Mouse (Mus musculus) kidney, embryonic 14.5 days (tissue): Measurements from ENCODE around the gene Aym1. TPM values are rescaled to one million over a fixed set of nuclear protein-coding genes. Genes with fewer than 3 reads are reported as not detected.
"Not testable (repeated sequence)": the region's sequence is repeated elsewhere in the genome, so short reads cannot be mapped to it uniquely, and the experiment has no call there.

ENCODE experiments used
- ATAC-seq: fragments of 200-750 bp; cut with Nextera tagmentation; 2 replicates; pipeline ENCODE4 v1.8.0; 2017; ENCODE audit warnings: moderate number of reproducible peaks, mild to moderate bottlenecking, moderate TSS enrichment, moderate library complexity; ENCODE audit not compliant: low FRiP score, low TSS enrichment
- H3K27ac ChIP-seq: fragments of 300-500 bp; sonication (generic); 2 replicates; pipeline ENCODE4 v1.5.1; 2014; ENCODE audit warnings: low read depth, mild to moderate bottlenecking, low read length, moderate library complexity, mixed read lengths
- H3K27me3 ChIP-seq: fragments of 300-500 bp; sonication (generic); 2 replicates; pipeline ENCODE4 v1.6.1; 2014; ENCODE audit warnings: mild to moderate bottlenecking, low read length; ENCODE audit not compliant: control insufficient read depth, insufficient read depth
- H3K36me3 ChIP-seq: fragments of 300-500 bp; sonication (generic); 2 replicates; pipeline ENCODE4 v1.6.1; 2014; ENCODE audit warnings: low read length, mixed read lengths; ENCODE audit not compliant: control insufficient read depth, insufficient read depth
- H3K4me1 ChIP-seq: fragments of 300-500 bp; sonication (generic); 2 replicates; pipeline ENCODE4 v1.6.1; 2014; ENCODE audit warnings: low read length, mixed read lengths; ENCODE audit not compliant: control insufficient read depth, insufficient read depth
- H3K4me2 ChIP-seq: fragments of 300-500 bp; sonication (generic); replicated peaks from 2 replicates; pipeline ENCODE4 v1.6.1; 2014; ENCODE audit warnings: low read depth, mild to moderate bottlenecking, low read length
- H3K4me3 ChIP-seq: fragments of 300-500 bp; sonication (generic); 2 replicates; pipeline ENCODE4 v1.5.1; 2014; ENCODE audit warnings: mild to moderate bottlenecking, low read length
- H3K9ac ChIP-seq: fragments of 300-500 bp; sonication (generic); 2 replicates; pipeline ENCODE4 v1.6.1; 2014; ENCODE audit warnings: low read depth, mild to moderate bottlenecking, low read length, moderate library complexity
- H3K9me3 ChIP-seq: fragments of 300-500 bp; sonication (generic); 2 replicates; pipeline ENCODE4 v1.6.1; 2016; ENCODE audit warnings: low read length; ENCODE audit not compliant: control insufficient read depth
- WGBS: fragments of 180-500 bp; shearing (Covaris S2); extraction: QIAGEN DNeasy Blood & Tissue Kit; methylation state at CpG from one replicate; pipeline ENCODE4 v1.1.7; 2014; 5-methylcytosine and 5-hydroxymethylcytosine counted together
- polyA plus RNA-seq: library from polyadenylated mRNA; unstranded; fragments of >200 nt; fragmentation: Nextera tagmentation; extraction: Ambion mirVana; gene quantifications from 2 replicates; pipeline ENCODE4 v1.2.1, GENCODE M21; 2014

The Aym1 gene
- polyA plus RNA-seq, 1 experiment from 2014 or later = not detected

DNA sequence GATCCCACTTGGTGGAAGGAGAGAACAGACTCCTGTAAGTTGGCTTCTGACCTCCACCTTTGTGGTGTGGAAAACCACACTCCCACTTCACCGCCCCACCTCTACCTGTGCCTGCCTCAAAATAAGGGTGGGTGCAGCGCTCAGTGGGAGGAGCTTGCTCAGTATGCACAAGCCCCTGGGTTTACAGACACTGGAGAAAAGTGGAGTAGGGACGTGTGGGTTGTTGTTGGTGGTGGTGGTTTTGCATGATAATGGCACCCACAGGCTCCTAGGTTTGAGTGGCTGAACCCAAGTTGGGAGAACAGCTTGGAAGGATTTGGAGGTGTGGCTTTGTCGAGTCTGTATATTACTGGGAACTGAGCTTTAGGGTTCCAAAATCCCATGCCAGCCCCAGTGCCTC, 24.2 kb upstream of the Aym1 start:
- Histone ChIP-seq H3K9me3 (peaks cover 7% of the 10 kb centered on the region), H3K4me1 (peaks cover 5% of the 10 kb centered on the region; the same call in 1 of the 2 replicates), H3K36me3 (no peaks in the 10 kb centered on the region), H3K4me2 (no peak overlapping the region), H3K27me3 (peaks cover 37% of the 10 kb centered on the region), H3K27ac (no peak overlapping the region), H3K9ac (no peak overlapping the region), H3K4me3 (no peak overlapping the region)
- ATAC-seq = no peak
- 60% methylated on average over 4 of the region's 4 CpGs for WGBS

DNA sequence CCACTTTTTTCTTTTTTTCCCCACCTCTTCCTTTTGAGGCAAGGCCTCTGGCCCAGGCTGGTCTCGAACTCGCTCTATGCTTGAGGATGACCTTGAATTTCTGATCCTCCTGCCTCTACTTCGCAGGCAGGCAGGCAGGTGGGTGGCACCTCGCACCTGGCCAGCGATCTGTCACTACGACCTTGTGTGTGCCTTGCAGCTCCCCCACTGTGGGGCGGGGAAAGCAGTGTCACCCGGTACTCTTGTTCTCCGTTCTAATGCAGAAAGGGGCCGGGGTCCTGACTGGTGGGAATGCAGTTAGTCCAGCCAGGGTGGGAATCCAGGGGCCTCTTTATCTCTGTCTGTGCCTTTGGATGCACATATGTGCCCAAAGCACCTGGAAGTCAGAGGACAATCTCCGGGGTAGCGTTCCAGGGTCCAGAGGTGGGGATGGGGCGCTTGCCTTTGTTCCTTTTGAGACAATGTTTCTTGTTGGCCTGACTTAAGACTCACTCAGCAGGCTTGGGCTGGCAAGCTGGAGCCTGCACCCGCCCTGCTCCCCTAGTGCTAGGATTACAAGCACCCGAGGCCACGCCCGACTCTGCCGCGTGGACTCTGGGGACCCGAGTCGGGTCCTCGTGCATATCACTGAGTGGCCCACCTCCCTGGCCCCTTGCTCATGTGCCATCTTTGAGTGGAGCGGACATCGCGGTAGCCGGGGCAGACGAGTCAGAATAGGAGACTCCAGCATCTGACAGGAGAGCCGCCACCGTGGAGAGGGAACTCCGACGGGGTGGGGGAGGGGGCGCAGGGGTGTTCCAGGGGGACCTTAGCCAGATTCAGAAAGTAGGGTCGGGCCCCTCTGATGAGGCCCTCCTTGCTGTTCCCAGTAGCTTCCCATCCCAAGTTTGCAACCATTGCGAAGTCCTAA, 22.2 kb upstream of the Aym1 start:
- Histone ChIP-seq H3K4me2 (peak overlapping the region; percentile 36), H3K9ac (peak overlapping the region; percentile 31), H3K36me3 (no peaks in the 10 kb centered on the region), H3K4me3 (peak overlapping the region; percentile 22), H3K9me3 (no peaks in the 10 kb centered on the region), H3K4me1 (peaks cover 5% of the 10 kb centered on the region; the same call in 1 of the 2 replicates), H3K27me3 (peaks cover 42% of the 10 kb centered on the region), H3K27ac (no peak overlapping the region)
- no peak for ATAC-seq
- 6% methylated on average over 34 of the region's 34 CpGs for WGBS

DNA sequence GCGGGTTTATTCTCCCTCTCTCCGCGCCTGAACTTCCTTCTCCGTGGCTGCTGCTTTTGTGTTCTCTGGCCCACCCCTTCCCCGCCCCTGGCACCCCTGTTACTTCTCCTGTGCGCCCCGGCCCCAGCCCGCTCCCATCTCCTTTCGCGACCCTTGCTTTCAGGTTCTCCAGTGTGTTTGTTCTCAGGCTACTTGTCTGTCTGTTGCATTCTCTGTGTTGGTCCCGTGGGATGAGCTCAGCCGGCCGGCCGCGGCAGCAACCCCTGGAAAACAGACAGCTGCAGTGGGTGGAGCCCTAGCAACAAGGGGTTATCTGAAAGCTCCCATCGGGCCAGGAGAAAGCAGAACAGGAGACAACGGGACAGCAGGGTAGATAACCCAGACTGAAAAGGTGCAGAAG, 21.4 kb upstream of the Aym1 start:
- peak overlapping the region; percentile 22 for H3K4me3 ChIP-seq
- peaks cover 42% of the 10 kb centered on the region for H3K27me3 ChIP-seq
- peaks cover 5% of the 10 kb centered on the region; the same call in 1 of the 2 replicates for H3K4me1 ChIP-seq
- 2% methylated on average over 17 of the region's 17 CpGs for WGBS
- ATAC-seq = no peak
- H3K9me3 ChIP-seq = no peaks in the 10 kb centered on the region
- no peak overlapping the region for H3K27ac ChIP-seq
- no peaks in the 10 kb centered on the region for H3K36me3 ChIP-seq
- H3K4me2 ChIP-seq = peak overlapping the region; percentile 36
- H3K9ac ChIP-seq = no peak overlapping the region; the same call in 1 of the 2 replicates

DNA sequence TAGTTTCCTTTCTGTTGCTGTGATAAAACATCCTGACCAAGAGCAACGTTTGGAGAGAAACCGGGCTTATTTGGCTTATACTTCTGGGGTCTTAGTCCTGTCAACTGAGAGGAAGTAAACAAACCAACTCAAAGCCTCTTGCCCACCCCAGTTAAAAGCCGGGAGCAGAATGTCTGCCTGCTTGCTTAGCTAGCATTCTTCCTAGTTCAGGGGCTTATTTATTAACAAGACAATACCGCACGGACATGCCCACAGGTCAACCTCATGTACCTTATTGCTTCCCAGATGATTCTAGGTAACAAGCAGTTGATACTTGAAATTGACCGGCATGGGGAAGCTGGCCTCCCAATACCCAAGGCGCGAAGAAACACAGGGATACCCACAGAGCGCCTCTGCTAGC, 20.8 kb upstream of the Aym1 start:
- no peak overlapping the region for H3K27ac ChIP-seq
- no peaks in the 10 kb centered on the region for H3K36me3 ChIP-seq
- H3K9me3 ChIP-seq = no peaks in the 10 kb centered on the region
- 0 out of 2 replicates have a peak overlapping the region, but pooled peaks have one; percentile 22 for H3K4me3 ChIP-seq
- peaks cover 5% of the 10 kb centered on the region; the same call in 1 of the 2 replicates for H3K4me1 ChIP-seq
- H3K4me2 ChIP-seq = no peak overlapping the region; the same call in 1 of the 2 replicates
- 40% methylated on average over 9 of the region's 9 CpGs for WGBS
- no peak overlapping the region for H3K9ac ChIP-seq
- no peak for ATAC-seq
- peaks cover 42% of the 10 kb centered on the region for H3K27me3 ChIP-seq

DNA sequence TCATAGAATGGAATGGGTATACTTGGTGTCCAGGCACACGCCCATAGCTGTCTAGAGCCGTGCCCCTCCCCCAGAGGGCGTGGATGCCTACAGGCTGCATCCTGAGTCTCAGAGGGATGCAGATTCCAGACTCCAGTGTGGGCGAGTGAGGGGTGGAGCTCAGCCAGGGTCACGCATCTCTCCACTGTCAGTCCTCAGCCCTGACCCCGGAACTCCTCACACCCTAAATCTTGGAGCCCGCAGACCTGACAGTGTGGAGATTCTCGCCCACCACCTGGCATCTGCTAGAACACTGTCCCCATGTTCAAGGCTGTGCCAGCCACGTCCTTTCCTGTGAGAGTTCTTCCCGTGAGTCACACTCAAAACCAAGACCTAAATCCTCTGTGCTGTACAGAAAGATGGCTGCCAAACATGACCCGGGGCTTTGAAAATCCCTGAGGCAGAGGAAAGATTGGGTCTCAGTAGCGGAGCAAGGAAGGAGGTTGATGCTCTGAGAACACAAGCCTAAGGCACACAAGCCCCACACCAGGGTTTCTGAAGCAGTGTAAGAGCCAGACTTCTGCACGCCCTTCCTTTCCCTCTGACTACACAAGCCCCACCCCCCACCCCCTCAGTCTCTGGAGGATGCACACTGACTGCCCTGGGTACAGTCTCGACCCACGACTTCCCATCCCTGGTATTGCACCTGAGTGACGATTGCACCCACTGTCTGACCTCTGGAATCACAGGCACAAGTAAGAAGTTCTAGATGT, 12.3 kb upstream of the Aym1 start:
- Histone ChIP-seq H3K9ac (no peak overlapping the region), H3K4me3 (no peak overlapping the region), H3K27ac (no peak overlapping the region), H3K36me3 (no peaks in the 10 kb centered on the region), H3K9me3 (no peaks in the 10 kb centered on the region), H3K4me2 (no peak overlapping the region), H3K4me1 (peaks cover 6% of the 10 kb centered on the region), H3K27me3 (peaks cover 46% of the 10 kb centered on the region)
- WGBS = 26% methylated on average over 16 of the region's 16 CpGs
- no peak for ATAC-seq

DNA sequence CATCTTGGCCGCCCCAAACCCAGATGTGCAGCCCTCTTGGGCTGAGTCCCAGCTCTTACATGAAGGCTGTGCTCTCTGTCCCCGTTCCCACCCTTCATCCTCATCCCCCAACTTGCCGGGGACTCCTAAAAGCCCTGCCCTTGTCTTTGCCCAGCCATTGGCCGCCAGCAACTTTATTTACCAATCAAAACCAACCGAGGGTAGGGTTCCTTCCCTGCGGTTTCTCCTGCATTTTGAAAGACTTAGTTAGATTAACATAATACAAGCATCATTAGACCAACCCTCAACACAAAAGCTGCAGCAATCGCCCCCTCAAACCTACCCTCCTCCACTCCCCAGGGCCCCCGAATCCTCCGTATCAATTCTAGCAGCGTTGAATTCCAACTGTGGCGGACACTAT, 11.3 kb upstream of the Aym1 start:
- no peaks in the 10 kb centered on the region for H3K9me3 ChIP-seq
- no peak overlapping the region for H3K4me2 ChIP-seq
- no peak for ATAC-seq
- H3K4me1 ChIP-seq = peaks cover 6% of the 10 kb centered on the region
- H3K9ac ChIP-seq = no peak overlapping the region
- H3K4me3 ChIP-seq = no peak overlapping the region
- no peak overlapping the region for H3K27ac ChIP-seq
- peaks cover 46% of the 10 kb centered on the region for H3K27me3 ChIP-seq
- 8% methylated on average over 11 of the region's 11 CpGs for WGBS
- no peaks in the 10 kb centered on the region for H3K36me3 ChIP-seq

DNA sequence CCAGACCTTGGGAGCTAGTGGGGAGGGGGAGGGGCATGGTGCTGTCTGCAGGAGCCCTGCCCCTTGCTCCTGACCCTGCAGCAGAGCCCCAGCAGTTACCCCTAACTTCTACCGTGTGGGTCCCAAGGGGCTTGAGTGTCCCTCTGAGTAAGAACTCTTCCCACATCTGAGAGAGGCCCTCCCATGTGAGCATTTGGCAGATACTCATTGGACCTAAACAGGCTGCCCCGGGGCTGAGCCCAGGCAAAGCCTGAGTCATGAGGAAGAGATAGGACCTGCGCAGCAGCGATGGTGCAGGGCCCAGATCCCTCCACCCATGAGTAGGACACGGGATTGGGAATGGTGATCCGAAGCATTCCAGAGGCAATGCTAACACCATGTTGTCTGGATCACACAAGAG, 10.4 kb upstream of the Aym1 start:
- H3K4me3 ChIP-seq, H3K27ac ChIP-seq, H3K9ac ChIP-seq, H3K36me3 ChIP-seq, H3K9me3 ChIP-seq, H3K4me2 ChIP-seq, H3K4me1 ChIP-seq, ATAC-seq: not testable (repeated sequence)
- WGBS = 43% methylated on average over 6 of the region's 6 CpGs
- peaks cover 46% of the 10 kb centered on the region for H3K27me3 ChIP-seq

DNA sequence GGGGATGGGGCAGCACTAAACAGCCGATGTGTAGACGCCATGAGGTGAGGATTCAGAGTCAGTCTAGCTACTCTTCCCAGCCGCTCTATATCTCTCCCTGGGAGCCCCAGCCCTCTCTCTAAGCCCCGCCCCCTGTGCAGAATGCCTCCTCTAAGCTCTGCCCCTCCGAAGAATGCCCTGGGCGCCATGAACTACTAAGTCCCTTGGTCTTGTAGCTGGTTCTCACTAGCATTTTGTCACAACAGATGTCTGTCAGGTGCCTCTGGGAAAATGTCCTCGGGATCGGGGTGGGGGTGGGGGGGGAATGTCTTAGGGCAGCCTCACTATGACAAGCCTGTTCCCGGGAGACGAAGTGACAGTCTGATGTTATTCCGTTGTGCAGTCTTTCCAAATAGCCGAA, 9.5 kb upstream of the Aym1 start:
- 34% methylated on average over 12 of the region's 12 CpGs for WGBS
- Histone ChIP-seq H3K4me3 (no peak overlapping the region), H3K4me2 (no peak overlapping the region), H3K9me3 (no peaks in the 10 kb centered on the region), H3K9ac (no peak overlapping the region), H3K36me3 (no peaks in the 10 kb centered on the region), H3K4me1 (peaks cover 6% of the 10 kb centered on the region), H3K27me3 (peaks cover 46% of the 10 kb centered on the region), H3K27ac (no peak overlapping the region)
- no peak for ATAC-seq

DNA sequence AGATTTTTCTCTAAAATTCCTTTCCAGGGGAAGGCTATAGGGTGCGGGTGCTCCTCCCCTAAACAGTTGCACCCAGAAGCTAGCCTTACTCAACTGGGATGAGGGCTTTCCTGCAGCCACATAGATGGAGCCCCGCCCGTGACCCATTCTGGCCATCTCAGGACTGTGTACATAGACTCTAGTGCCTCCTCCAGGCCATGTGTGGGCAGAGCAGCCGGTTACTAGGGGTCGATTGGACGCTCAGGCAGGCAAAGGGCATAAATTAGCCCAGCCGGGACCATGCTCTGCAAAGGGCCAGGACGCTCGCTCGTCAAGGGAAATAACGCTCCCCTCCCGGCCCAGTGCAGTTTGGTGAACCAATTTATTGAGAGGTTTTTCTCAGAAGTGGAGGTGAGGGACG, 8.5 kb upstream of the Aym1 start:
- Histone ChIP-seq H3K9me3 (no peaks in the 10 kb centered on the region), H3K4me3 (no peak overlapping the region), H3K36me3 (no peaks in the 10 kb centered on the region), H3K9ac (no peak overlapping the region), H3K27ac (no peak overlapping the region), H3K4me2 (no peak overlapping the region), H3K4me1 (peaks cover 6% of the 10 kb centered on the region), H3K27me3 (peaks cover 46% of the 10 kb centered on the region)
- no peak; the same call in 1 of the 2 replicates for ATAC-seq
- WGBS = 10% methylated on average over 13 of the region's 13 CpGs
